Mouse (Mus musculus) spleen, postnatal 10 days (tissue): ENCODE results near the gene Mvp.

Experiments used
- DNase-seq, 2 experiments: peaks; one replicate each; pipeline ENCODE4 v3.0.0; 2021 to 2022; ENCODE audit warnings: low spot score in 2 of 2

Gene Mvp

GRCm38 (mm10) chr7:127019306-127019960, 5.0 kb upstream of the Mvp start:
- no peak for DNase-seq

DNA sequence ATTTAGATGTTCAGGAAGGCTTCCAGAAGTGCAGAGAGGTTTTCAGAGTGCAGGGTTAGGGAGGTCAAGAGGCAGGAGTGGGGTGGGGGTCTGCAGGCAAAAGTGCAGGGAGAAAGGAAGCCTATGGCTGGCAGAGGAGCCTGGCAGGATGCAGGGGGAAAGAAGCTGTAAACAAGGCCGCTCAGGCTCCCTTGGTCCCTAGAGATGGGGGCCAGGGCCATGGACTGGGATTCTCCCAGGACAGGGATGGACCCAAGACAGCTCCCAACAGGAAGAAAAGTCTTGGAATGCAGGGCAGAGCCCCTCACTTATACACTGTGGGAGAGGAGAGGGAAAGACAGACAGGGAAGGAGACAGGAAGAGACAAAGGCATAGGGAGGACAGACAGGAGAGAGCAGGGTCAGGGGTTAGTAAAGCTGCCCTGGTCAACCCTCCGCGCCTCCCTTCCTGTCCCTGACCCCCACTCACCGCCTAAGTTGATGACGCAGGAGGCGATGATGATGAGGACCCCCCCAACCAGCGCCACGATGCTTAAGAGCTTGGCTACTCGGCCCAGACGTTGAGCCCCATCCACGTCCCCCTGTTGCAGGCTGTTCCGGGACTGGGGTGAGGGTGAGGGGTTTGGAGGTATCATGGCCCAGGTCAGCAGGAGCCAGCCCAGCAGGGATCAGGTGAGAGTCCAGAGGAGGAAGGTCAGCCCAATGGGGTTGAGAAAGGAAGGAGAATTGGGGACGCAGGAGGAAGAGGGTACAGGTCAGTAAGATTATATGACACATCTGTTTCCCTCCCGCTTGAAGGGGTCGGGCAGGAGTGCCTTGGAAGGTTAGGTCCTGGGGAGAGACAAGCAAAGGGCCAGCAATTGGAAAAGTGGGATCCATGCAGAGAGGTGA, 4.2 kb upstream of the Mvp start:
- DNase-seq = no peak

DNA sequence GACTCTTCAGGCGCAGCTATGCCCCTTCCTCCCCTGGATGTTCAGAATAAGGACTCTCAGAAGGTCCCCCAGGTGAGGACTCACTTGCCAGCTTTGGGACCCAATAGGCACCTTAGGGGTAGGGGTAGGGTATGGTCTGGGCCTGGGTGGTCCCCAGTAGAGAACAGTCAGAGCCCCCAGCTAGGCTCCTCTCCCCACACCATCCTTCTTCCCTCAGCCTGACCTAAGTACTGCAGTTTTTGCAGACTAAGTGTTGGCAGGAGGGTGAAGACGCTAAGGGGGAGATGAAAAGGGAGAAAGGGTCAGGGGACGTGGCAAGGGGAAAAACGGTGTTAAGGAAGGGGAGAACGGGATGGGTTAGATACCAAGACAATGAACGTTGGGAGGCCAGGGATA, 3.5 kb upstream of the Mvp start:
- DNase-seq = no peak

DNA sequence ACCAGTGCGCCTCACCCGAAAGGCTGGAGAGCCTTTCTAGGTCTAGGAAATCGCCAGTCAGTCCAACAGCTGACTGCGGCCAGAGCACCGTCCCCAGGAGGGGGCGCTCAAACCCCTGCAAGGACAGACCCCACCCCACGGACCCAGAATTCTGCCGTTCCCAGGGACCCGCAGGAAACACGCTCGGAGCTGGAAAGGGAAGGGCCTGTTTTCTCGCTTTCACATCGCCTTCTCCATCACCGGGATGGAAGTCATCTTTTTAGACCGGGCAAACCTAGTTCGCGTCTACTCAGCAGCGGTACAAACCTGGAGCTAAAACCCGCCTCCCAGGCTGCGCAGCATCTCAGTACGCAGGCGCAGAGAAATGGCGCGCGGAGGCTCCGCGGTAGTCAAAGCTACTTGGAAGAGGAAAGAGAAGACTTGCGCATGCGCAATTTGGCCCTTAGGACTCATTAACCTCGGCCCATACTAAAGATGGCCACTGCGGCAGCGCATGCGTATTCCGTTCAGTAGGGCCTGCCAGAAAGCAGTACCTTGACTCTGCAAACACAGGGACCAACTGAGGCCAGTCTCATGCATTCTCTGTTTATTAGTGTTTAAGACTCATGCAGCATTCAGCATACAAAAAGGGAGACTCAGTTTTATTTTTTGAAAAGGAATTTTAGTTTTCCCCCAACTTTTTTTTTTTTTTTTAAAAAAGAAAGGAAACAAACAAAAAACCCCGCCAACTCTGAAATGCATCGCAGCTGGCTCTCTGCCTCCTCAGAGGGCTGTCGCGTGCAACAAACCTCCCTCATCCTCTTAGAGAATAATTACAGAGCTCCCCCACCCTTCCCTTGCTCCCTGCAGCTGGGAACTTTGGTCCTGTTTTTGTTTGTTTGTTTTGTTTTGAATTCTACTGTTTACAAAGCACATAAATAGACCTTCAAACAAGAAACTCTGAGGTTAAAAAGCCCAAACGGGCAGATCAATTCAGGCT, 2.8 kb upstream of the Mvp start, which contains the start of gene Pagr1a:
TSS of gene Pagr1a (minus strand) at position 382 of the 979 bp plus-strand sequence.
- DNase-seq = peak; percentile 97 to 98

GRCm38 (mm10) chr7:127016486-127016938, 2.1 kb upstream of the Mvp start:
- peak in 1 of 2 experiments; percentile 72 for DNase-seq

- no peak for DNase-seq
Measured at GRCm38 (mm10) chr7:127016481-127016485, 1.9 kb upstream of the Mvp start, which contains the start of gene Pagr1b. Pagr1b (minus strand) TSS chr7:127016484.

DNA sequence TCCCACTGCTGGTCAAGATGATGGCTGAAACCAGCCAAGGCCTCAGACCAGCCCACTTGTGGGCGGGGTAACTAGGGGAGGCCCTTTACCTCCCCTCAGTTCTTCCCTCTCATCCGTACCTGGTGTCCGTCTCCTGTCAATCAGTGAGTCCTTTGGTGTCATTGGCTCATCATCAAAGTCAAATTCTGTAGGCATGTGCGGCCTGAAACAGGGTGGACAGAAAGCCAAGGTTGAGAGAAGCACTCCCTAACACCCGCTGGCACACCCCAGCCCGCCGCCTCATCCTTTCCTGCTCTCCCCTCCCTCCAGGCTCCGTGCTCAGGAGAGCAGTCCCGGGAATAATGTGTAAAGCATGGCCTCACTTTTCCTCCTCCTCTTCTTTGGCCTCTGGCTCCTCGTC, 1.7 kb upstream of the Mvp start:
- DNase-seq = no peak

- DNase-seq = no peak
Measured at GRCm38 (mm10) chr7:127014993-127015392, 572 bp upstream of the Mvp start.

- DNase-seq = no peak
Measured at GRCm38 (mm10) chr7:127013385-127013784, 1.0 kb downstream of the Mvp start.

DNA sequence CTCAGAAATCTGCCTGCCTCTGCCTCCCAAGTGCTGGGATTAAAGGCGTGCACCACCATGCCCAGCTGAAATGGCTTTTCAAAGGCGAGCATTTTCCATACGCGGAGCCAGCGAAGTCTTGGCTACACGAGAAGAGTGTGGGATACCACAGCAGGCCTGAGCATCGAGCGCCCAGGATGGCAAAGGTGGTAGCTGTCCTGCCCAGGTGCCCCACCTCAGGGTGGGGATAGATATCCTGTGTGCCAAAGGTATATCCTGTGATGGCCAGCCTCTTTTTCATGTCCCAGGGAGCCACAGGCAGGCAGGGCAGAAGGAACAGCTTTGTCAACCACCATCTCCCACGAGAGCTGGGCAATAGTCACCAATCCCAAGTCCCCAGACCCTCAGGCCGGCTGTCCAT, 1.6 kb downstream of the Mvp start:
- DNase-seq = no peak

GRCm38 (mm10) chr7:127012374-127012773, 2.0 kb downstream of the Mvp start:
- DNase-seq = no peak

GRCm38 (mm10) chr7:127011717-127012116, 2.7 kb downstream of the Mvp start:
- no peak for DNase-seq

- no peak for DNase-seq
Measured at GRCm38 (mm10) chr7:127011051-127011450, 3.4 kb downstream of the Mvp start.

- DNase-seq = no peak
Measured at GRCm38 (mm10) chr7:127009307-127010085, 4.9 kb downstream of the Mvp start.

- peak in 1 of 2 experiments; percentile 63 for DNase-seq
Measured at GRCm38 (mm10) chr7:127008239-127009019, 6.0 kb downstream of the Mvp start.

DNA sequence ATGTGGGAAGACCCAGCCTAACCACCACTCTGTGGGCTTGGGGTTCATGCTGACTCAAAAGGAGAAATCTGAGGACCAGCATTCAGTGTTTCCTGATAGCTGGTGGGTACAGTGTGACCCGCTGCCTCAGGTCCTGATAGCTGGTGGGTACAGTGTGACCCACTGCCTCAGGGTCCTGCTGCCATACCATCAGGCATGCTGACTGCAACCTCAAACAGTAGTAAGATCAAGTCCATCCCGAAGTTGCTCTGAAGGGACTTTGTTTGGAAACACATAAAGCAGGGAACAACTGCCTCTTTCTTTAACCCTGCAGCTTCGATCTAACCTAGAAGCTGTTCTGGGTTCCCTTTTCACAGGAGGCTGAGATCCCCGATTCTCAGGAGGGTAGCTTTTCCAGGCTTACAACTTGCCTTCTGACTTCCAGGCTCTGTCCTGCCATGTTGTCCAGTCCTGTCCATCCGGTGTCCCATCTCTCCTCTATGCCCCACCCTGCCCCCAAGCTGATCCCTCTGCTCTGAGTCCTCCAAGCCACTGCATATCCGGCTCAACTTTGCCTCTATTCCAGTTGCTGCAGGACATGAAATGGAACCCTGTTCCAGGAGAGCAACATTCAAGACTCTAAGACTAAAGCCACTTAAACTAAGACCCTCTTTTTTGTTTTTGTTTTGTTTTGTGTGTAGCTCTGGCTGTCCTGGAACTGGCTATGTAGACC, 7.0 kb downstream of the Mvp start:
- DNase-seq = no peak

DNA sequence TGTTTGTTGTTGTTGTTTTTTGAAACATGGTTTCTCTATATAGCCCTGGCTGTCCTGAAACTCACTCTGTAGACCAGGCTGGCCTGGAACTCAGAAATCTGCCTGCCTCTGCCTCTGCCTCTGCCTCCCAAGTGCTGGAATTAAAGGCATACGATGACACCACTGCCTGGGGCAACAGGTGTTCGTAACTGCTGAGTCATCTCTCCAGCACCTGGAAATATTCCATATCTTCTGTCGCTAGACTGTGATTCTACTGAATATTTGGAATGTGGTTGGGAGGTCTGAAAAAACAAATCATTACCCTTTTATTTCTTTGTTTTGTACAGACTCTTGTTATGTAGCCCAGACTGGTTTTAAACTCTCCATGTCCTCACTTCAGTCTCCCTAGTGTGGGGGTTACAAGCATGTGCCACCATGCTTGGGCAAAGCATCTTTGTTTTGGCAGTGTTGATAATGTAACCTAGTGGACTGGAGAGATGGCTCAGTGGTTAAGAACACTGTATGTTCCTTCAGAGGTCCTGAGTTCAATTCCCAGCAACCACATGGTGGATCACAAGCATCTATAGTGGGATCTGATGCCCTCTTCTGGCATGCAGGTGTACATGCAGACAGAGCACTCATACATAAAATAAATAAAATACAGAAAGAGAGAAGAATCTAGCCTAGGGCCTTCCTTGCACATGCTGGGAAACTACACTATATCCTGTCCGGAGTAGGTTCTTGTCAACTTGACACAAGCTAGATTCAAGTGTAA, 10.1 kb downstream of the Mvp start:
- no peak for DNase-seq

GRCm38 (mm10) chr7:127003620-127004019, 10.8 kb downstream of the Mvp start:
- no peak for DNase-seq

DNA sequence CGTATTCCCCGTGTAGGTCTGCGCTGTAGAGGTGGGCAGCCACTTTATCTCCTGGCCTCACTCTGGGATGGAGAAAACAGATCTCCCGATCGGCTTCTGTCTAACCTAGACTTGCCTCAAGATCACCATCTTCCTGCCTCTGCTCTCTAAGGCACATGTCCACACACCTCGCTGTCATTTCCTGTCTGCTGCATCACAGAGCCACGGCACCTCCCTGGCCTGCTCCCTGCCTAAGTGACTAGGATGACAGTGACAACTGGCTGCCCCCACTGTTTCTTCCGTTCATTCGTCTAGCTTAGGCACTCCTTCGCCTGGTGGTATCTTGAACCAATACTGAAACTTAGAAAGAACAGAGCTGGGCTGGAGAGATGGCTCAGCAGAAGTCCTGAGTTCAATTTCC, 14.9 kb downstream of the Mvp start:
- DNase-seq = no peak
